Mouse (Mus musculus) layer of hippocampus, postnatal 10 days (tissue): ENCODE data around the gene Arntl2. TPM values are rescaled to one million over a fixed set of nuclear protein-coding genes. Genes with fewer than 3 reads are reported as not detected.
"Not testable (repeated sequence)": the region's sequence is repeated elsewhere in the genome, so short reads cannot be mapped to it uniquely, and the experiment has no call there.

Experiments
- DNase-seq, 2 experiments: peaks; one replicate each; pipeline ENCODE4 v3.0.0; 2021; ENCODE audit warnings: low spot score in 2 of 2
- total RNA-seq, 2 experiments: library from RNA; stranded (reverse); gene quantifications; 2 replicates each; pipeline ENCODE4 v1.2.3; 2021

Arntl2 gene
- total RNA-seq, 2 experiments from 2014 or later: 9.8 to 14.1 TPM

- peak; percentile 28 to 36 for DNase-seq
Measured at GRCm38 (mm10) chr6:146845961-146846750, 50.3 kb downstream of the Arntl2 start.

- DNase-seq: no peak
Measured at GRCm38 (mm10) chr6:146847402-146847801, 51.5 kb downstream of the Arntl2 start.

GRCm38 (mm10) chr6:146848281-146848680, 52.4 kb downstream of the Arntl2 start:
- no peak for DNase-seq

- no peak for DNase-seq
Measured at GRCm38 (mm10) chr6:146850050-146850449, 54.2 kb downstream of the Arntl2 start, which contains the start of gene Smco2. TSS of gene Smco2 (plus strand) at chr6:146850104.

GRCm38 (mm10) chr6:146851916-146852315, 56.1 kb downstream of the Arntl2 start:
- no peak for DNase-seq

GRCm38 (mm10) chr6:146852739-146853138, 56.9 kb downstream of the Arntl2 start:
- DNase-seq: no peak

GRCm38 (mm10) chr6:146855185-146855584, 59.3 kb downstream of the Arntl2 start:
- DNase-seq: no peak

GRCm38 (mm10) chr6:146857386-146857785, 61.5 kb downstream of the Arntl2 start:
- DNase-seq: no peak

GRCm38 (mm10) chr6:146863154-146863553, 67.3 kb downstream of the Arntl2 start:
- DNase-seq: no peak

GRCm38 (mm10) chr6:146864370-146864769, 68.5 kb downstream of the Arntl2 start:
- DNase-seq: not testable (repeated sequence)

GRCm38 (mm10) chr6:146865701-146866100, 69.8 kb downstream of the Arntl2 start:
- DNase-seq: no peak

- DNase-seq: no peak
Measured at GRCm38 (mm10) chr6:146871975-146872374, 76.1 kb downstream of the Arntl2 start.

- no peak for DNase-seq
Measured at GRCm38 (mm10) chr6:146874415-146874814, 78.6 kb downstream of the Arntl2 start.

- DNase-seq: no peak
Measured at GRCm38 (mm10) chr6:146876820-146877219, 81.0 kb downstream of the Arntl2 start.

GRCm38 (mm10) chr6:146877425-146878045, 81.7 kb downstream of the Arntl2 start:
- DNase-seq: no peak

- no peak for DNase-seq
Measured at GRCm38 (mm10) chr6:146878926-146879325, 83.1 kb downstream of the Arntl2 start.

GRCm38 (mm10) chr6:146879856-146880255, 84.0 kb downstream of the Arntl2 start:
- DNase-seq: no peak

GRCm38 (mm10) chr6:146880296-146880695, 84.4 kb downstream of the Arntl2 start:
- DNase-seq: no peak

- DNase-seq: no peak
Measured at GRCm38 (mm10) chr6:146881896-146882770, 86.3 kb downstream of the Arntl2 start.
